Mouse (Mus musculus) hindlimb bud, embryonic 11.5 days (tissue): ENCODE results near the gene Crebl2.

Source experiments
- DNase-seq: peaks from one replicate; pipeline ENCODE4 v3.0.0-alpha.2; 2012; ENCODE audit warnings: low read depth, low spot score; ENCODE audit errors: extremely low spot score

Gene Crebl2

GRCm38 (mm10) chr6:134903368-134903767 is 73.4 kb downstream of the Crebl2 start:
- no peak for DNase-seq

- no peak for DNase-seq
Measured at GRCm38 (mm10) chr6:134903891-134904884, 74.2 kb downstream of the Crebl2 start.

- DNase-seq: no peak
Measured at GRCm38 (mm10) chr6:134905811-134906210, 75.9 kb downstream of the Crebl2 start.
